Mouse (Mus musculus): ENCODE results near the gene Ces1b.

The Ces1b gene

DNA sequence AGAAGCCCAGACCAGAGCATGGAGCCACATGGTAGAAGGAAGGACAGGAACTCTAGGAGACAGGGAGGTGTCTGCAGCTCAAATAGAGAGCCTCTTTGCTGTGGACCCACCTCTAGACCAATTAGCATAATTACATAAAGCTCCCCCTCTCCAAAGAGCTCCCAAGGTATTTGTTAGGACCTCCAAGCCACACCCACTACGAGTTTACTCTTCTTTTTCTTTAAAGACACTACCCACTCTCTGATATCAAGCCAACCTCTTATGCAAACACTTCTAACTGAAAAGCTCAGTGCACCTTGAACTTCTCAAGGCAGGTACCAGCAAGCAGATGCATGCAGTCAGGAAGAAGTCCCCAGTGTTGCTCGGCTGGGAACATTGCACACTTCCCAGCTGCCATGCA, at the start of gene Ces1b:
Ces1b (minus strand) TSS at position 131 of the 400 bp plus-strand sequence.
- DNase-seq: no peak

DNA sequence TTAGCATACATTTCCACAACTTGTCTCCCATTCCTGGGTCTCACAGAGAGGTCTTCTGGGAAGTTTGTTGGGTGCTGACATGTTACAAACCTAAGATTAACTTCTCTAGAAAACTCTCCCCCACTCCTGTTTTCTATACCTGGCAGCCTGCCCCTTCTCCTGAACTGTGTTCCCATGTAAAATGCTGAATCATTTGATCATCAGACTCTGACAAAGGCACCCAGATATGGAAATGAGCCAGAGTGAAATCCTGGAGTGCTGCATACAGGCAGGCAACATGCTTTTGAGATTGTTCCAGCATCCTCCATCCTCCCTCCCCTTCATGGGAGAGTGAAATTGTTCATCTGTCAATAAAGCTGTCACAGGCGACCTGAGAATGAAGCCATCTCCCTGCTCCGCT, 46.7 kb upstream of the Ces1b start:
- no peak for DNase-seq

DNA sequence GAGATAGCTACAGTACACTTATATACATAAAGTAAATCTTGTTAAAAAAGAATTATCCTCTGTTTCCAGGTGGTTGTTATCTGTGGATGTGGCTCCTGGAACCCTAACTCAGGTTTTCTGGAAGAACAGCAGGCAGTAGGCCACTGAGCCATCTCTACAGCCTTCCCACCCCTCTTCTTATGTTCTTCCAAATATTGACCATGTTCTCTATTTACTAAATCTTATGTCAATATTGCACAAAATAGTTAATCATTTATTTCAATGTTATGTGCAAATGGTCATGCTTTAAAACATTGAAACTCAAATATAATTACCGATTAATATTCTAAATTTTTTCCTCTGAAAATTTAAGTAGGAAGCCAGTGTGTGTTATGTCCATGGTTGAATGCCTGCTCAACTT, 42.2 kb upstream of the Ces1b start:
- no peak for DNase-seq

DNA sequence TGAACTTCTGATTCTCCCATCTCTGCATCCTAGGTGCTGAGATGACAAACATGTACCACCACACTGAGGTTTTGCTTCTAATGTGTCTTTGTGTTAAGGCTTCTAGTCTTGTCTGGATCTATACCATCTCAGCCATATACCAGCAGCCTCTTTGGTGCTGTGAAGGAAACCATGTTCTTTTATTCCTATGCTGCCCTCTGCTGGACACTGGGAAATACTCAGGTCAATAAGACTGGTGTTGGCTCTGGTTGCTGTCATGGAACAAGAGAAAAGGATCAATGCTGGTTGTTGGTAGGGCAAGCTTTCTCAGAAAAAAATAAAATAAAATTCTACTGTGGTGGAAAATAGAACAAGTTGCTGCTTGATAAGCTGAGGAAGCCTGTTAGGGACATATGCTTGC, 15.6 kb upstream of the Ces1b start:
- peak in 1 of 2 experiments; percentile 26 for DNase-seq

DNA sequence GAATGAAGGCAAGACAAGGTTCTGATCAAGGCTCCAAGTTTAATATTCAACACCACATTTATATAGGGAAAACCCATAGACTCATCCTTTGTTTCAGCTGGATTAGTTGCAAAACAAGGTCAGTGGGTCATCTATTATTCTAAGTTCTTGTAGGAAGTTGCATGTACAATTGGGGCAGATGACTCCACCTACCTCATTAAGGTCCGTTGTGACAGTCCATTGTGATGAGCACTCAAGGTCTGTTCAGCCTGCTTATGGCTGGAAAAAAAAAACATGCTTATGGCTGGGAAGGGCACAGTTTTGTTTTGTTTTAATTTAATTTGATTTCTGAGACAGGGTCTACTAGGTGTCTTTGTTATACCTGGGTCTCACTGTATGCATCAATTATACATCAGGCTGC, 11.5 kb upstream of the Ces1b start:
- DNase-seq: no peak

DNA sequence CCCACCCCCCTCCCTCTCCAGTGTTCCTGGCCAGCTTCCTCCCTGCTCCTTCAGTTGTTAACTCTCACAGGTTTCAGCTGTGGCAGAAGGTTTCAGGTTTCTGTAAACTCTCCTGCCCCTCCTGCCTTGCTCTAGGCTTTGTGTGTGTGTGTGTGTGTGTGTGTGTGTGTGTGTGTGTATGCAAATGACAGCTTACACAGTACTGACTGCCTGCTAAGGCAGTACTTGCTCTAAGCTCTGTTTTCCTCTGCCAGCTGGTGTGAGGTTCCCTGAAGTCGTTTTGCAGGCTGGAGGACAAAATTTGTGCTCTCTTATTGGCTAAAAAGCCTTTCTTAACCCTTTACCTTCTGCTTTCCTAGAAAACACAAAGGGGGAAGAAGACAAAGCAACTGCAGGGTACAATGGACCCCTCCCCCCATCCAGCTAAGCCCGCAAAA, 8.9 kb upstream of the Ces1b start:
- peak in 1 of 2 experiments; percentile 22 for DNase-seq

DNA sequence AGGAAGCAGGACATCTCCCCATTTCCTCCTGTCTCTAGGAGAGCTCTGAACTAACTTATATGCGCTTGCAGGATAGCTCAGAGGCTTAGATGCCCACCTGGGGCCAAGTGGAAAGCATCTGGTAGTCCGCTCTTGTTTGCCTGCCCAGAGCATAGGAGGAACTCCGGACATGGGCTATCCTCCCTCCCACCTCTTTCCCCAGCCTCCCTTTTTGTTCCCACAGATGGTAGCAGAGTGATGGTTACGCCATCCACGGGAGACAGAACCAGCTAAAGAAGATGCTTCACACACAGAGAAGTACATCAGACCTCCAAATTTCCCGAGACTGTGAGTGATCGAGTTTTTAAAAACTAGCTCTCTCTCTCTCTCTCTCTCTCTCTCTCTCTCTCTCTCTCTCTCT, 8.4 kb upstream of the Ces1b start:
- DNase-seq: no peak

DNA sequence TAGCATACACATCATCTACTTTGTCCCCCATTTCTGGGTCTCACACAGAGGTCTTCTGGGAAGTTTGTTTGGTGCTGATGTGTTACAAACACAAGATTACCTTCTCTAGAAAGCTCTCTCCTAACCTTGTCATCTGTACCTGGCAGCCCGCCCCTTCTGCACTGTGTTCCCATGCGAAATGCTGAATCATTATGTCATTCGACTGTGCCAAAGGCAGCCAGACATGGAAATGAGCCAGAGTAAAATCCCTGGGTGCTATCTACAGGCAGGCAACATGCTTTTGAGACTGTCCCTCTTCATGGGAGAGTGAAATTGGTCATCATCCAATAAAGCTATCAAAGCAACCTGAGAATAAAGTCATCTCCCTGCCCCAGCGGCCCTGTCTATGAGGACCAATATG, 4.6 kb downstream of the Ces1b start:
- no peak for DNase-seq

DNA sequence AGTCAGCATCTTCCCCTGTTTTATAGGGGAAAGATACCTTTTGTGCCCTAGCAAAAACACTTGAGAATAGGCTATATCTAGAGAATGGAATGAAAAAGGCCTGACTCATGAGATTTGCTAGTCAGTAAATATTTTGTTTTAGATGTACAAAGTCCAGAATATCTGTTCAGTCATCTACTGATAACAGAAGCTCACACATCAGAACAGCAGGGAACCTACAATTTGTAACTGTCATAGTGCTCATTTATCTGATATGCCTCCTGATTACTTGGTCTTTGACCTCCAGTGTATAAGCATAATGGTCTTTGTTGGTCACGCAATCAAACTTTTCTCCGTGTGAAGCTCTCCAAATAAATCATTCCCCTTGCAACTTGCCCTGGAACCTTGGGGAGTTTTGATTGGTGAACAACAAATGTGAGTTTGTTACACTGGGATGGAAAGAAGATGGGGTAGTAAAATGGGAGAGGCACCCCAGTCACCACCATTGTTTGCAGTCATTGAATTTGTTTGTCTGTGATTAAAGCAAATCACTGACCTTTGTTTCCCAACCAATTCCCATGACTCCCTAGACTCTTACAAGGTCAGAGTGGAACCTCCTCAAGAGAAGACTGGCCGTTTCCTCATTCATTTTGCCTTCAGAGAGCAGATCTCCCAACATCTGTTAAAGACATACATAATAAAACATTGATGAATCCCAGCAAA, 16.2 kb downstream of the Ces1b start:
- no peak for DNase-seq

DNA sequence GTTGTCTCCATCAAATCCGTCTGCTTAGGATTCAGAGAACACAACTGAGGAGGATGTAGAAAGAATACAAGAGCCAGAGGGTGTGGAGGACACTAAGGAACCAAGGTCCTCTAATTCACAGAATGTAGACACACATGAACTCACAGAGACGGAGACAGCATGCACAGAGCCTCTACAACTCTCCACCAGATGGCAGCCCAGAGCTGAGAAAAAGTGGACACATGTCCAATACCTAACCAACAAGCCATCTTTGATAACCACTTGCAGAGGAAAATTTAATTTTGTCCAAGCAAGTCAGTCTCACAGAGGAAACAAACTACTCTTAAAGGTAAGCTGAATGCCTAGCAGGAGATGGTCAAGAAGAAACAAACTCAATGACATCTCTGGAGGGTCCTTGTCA, 20.6 kb downstream of the Ces1b start:
- peak; percentile 37 to 62 for DNase-seq

DNA sequence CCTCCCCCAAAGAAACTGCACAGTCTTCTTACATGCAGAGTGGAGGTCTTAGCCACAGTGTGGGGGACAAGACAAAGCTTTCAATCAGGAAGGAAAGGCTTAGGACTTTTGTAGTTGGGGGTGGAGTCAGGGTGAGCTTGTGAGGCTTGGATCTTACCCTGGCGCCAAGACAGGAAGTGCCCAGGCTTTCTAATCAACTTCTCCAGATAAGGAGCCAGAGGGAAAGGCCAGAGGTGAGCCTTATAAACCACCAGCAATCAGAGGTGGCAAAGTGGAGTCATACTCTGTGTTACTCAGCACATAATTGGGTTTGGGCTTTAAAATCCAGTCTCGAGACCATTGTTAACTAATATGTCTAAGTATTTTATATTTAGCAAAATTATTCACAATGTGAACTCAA, 24.6 kb downstream of the Ces1b start:
- DNase-seq: no peak

DNA sequence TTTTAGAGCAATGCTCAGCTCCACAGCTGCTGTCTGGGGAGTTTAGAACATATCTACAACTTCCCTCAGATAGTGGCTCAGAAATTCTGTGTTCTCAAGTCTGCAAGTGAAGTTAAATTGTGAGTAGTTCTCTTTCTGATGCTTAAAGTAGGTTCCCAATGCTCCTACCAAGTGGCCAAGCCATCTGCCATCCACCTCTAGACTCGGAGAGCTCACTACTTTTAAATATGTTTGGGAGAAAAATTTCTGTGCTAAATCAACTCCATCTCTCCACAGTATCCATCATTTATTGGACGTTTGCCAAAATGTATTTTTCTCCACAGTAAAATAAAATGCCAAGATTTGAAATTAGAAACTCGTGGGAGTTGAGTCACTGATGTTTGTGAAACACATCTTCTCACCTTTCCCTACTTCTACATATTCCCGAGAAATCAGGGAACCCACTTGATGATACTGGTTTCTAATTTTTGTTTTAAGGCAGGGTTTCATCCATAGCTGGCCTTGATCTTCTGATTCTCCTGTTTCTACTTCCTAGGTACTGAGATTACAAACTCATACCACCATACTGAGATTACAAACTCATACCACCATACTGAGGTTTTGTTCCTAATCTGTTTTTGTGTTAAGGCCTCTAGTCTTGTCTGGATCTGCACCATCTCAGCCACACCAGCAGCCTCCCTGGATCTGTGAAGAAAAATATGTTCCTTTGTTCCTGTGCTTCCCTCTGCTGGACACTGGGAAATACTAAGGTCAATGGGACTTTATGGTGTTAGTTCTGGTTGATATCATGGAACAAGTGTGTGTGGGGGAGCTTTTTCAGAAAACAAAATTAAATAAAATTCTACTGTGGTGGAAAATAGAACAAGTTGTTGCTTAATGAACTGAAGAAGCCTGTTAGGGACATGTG, 31.1 kb downstream of the Ces1b start:
- no peak for DNase-seq

DNA sequence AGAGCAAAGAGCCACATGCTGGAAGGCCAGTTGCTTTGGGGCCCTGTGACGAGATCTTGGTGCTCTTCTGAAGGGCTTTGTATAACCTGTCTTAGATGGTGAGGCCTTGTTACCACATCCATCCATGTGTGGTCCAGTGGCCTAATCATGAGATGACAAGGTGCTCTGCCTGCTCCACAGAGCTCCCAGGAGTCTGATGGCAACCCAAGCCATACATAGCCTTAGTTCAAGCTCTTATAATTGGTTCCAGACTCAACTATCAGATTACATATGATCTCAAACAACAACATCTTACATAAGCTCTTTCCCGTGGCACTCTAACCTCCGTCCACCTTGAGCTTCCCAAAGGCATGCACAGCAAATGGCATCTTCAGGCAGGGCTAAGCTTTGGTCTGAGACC, 31.7 kb downstream of the Ces1b start, which contains the start of gene Ces1a:
Ces1a (minus strand) TSS at position 101 of the 400 bp plus-strand sequence.
- no peak for DNase-seq

DNA sequence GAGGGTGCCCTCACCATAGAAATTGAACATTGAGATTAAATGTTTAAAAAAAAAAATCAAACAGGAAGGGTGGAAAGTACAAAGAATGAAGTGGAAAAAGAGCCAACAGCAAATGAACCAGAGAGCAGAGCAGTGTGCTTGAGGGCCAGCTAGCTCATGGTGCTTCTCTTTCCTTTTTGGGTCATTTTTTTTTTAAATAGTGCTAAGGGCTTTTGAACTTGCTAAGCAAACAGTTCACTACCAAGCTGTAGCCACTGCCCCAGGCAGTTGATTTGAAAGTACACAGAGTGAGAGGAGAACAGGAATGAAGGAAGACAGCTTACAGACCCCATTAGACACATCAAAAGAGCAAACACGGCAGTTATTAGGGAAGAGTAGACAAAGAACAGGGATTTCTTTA, 36.7 kb downstream of the Ces1b start:
- DNase-seq: no peak

DNA sequence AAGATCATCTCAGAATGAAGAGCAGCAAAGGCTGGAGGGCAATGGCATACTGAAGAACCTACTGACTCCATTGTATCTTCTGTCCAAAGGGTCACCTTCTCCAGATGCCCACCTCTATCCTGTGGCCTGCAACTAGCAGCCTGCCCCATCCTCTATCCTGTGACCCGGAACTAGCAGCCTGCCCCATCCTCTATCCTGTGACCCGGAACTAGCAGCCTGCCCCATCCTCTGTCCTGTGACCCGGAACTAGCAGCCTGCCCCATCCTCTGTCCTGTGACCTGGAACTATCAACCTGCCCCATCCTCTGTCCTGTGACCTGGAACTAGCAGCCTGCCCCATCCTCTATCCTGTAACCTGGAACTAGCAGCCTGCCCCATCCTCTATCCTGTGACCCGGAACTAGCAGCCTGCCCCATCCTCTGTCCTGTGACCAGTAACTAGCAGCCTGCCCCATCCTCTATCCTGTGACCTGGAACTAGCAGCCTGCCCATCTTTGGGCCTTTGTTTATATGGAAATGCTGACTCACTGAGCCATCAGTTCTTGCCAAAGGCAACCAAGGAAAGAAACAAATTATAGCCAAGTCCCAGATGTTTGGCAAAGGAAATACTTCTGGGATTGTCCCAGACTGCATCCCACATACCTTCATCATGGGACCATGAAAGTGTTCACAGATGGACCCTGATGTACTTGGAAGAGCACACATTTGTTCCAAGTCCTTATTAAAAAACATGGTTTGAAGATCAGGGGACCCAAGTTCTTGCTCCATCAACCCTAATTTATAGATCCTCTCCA, 38.8 kb downstream of the Ces1b start:
- DNase-seq: no peak

DNA sequence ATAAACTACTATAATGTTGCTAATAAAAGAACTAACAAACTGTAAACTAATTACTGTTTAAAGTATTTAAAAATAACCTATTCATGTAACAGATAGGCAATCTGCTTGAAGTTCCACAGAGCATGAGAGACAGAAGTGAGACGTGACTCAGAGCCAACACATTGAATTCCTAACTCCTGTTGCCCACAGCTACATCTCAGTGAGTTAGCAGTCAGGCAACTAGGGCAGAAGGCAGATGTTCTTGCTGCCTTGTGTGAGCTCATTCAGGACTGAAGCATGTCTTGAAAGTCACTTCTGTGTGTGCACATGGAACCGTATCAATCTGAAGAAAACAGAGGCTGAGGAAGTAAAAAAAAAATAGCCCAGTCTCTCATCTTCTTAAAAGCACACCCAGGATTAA, 39.6 kb downstream of the Ces1b start:
- DNase-seq: no peak

DNA sequence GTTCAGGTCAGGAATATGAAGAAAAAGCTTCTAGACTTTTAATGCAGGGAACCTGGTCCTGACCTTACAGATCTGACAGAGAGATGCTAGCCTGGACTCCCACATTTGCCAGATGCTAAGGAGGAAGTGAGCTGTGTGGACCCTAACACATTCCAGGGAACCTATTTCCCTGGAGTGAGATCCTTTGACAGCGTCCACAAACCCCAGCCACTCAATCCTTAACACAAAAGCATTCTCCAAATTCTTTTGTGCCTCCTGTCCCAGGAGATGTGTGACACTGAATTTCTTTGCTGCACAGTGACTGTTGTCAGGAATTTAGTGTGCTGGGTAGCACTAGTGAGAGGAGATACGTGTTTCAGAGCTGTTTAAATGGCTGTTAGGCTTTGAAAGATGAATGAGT, 41.0 kb downstream of the Ces1b start:
- no peak for DNase-seq

DNA sequence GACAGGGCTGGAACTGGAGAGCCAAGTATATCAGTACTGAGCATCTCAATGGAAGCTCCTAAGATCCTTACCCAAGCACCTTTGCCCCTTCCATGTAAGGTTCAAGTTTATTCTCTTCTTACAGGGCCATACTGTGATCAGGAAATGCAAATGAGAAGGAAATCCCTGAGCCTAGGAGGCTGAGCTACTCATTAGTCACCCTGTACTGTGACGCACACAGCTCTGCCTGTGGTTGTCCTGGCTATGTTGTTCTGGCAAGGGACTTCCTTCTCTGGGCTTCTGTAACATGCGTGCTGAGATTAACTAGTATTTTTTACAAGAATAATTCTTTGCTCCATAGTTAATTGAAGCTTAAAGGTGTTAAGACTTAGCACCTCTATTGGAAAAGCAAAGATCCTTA, 49.2 kb downstream of the Ces1b start:
- DNase-seq: no peak

DNA sequence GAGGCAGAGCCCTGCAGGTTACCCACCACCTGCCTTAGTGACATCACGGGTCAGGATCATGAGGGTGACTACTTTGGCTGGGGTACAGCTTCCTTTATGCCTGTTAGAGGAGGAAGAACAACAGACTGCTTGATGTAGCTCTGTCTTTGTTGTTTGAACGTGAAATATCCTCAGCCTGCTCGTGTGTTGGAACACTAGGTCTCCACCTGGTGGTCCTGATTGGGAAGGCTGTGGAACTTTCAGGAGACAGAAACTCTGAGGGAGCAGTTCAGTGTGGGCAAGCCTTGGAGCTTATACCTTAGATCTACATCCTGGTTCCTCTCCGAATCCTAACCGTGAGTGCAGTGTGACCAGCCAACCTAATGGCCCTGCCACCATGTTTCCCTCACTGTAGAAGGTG, 58.1 kb downstream of the Ces1b start:
- no peak for DNase-seq

DNA sequence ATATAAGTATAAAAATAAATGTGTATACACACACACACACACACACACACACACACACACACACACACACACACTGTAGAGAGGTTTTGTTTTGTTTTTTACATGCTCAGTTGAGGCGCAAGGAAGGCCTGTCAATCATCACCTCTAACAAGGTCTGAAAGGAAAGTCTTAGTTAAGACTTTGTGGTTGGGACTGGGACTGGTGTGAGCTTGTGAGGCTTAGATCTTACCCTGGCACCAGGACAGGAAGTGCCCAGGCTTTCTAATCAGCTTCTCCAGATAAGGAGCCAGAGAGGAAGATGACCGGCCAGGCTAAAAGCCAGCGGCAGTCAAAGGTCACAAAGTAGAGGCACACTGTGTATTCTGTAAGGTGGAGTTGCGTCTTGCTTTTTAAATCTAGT, 65.5 kb downstream of the Ces1b start:
- DNase-seq: no peak

DNA sequence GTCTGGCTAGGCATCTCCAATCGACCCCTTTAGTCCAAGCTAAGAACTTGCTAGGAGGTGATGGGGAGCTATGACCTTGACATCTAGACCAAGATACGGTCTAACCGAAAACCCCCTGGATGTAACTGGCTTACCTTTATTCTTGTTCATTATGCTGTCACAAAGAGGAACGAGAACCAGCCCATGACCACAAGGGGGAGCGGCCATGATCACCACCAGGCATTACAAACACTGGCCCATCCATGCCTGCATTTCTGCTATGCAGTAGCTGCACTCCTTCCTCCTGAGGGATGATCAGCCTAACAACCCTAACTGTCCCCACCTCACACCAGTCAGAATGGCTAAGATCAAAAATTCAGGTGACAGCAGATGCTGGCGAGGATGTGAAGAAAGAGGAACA, 67.6 kb downstream of the Ces1b start:
- DNase-seq: no peak

DNA sequence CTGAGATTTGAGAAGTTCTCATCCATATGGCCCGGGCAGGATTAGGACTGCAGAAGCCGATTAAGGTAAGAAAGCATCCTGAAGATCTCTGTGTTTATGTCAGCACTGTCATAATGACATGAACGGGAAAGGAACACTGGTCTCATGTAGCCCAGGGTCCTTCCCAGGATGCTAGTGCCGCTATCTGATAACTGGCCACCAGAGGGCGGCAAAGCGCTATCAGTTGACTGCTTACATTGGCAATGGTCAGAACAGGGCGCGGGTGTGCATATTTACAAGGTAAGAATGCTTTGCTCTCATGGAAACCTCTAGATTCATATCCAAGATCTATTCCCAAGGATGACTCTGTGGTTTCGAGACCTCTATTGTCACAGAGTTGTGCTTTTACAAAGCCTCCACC, 68.4 kb downstream of the Ces1b start:
- DNase-seq: peak; percentile 74 to 84

DNA sequence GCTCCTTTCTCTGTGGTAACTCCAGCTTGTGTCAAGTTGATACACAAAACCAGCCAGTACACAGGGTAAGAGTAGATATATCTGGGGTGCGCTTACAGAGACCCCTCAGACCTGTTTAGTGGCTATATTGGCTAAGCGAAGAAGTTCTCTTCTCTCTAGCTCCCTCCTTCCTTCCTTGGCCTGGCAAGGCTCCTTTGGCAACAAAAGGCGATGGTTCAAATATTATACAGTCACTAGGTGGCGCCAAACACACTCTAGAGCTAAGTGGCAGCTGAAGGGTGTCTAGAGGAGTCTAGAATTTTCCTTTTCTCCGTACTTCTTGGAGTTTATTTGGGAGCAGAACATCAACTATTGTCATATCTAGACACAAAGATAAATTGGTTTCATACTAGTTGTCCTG, 69.5 kb downstream of the Ces1b start:
- peak in 1 of 2 experiments; percentile 57 for DNase-seq
